Mouse (Mus musculus) liver, adult 2 months (tissue): ENCODE results near the gene Fam168b.

Source experiments
- CTCF ChIP-seq: fragments of 200-500 bp; IDR thresholded peaks from 2 replicates; pipeline ENCODE4 v1.5.1; 2011; ENCODE audit warnings: low read depth, low read length, control low read depth
- POLR2A ChIP-seq: fragments of 200-500 bp; IDR thresholded peaks from 2 replicates; pipeline ENCODE4 v1.6.1; 2011; ENCODE audit warnings: low read length, control low read depth; ENCODE audit not compliant: insufficient read depth; ENCODE audit errors: extremely low read depth

DNA sequence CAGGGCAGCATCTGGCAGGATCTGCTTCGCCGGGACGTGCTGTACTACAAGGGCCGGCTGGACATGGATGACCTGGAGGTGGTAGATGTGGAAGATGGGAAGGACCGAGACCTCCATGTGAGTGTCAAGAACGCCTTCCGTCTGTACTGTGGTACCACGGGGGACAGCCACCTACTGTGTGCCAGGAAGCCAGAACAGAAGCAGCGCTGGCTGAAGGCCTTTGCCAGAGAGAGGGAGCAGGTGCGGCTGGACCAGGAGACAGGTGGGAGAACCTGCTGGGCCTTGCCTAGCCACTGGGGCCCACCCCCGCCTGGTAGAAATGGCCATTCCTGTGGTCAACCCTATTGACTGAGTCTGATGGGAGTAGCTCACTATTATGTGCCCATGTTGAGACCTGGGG is 32.6 kb downstream of the Fam168b start:
- TF ChIP-seq CTCF: no peak
- no peak for TF ChIP-seq POLR2A
